Mouse (Mus musculus): ENCODE results near the gene Svopl.

DNA sequence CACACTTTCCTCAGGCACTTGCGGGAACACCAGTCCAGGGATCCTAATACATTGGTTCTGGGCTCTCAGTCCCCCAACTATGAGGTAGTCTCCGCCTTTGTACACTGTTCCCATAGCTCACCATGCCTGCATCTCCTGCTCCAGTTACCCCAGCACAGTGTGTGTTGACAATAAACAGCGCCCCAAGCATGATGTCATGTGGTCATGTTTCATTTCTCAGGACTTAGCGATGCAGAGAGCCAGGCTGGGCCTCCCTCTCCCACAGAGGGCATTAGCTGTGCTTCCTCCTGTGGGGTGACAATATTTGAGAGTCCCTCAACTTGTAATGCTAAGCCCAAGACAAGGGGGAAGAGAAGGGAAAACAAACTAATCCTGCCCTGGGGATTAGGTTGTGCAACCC, 1.2 kb upstream of the Svopl start:
- no peak for TF ChIP-seq POLR2A (IDR thresholded peaks at IDR 0.05; ENCODE audit: low read depth, low read length)
- TF ChIP-seq CTCF (conservative IDR thresholded peaks at IDR 0.05; ENCODE audit: insufficient read depth, insufficient read length, low read depth, low read length), result no peak
